Mouse (Mus musculus) liver, adult 2 months (tissue): ENCODE measurements around the gene Gm20388.

Experiments
- CTCF ChIP-seq: fragments of 200-500 bp; IDR thresholded peaks from 2 replicates; pipeline ENCODE4 v1.5.1; 2011; ENCODE audit warnings: low read depth, low read length, control low read depth
- POLR2A ChIP-seq: fragments of 200-500 bp; IDR thresholded peaks from 2 replicates; pipeline ENCODE4 v1.6.1; 2011; ENCODE audit warnings: low read length, control low read depth; ENCODE audit not compliant: insufficient read depth; ENCODE audit errors: extremely low read depth

GRCm38 (mm10) chr8:122572751-122573150 lies 2662.1 kb downstream of the Gm20388 start:
- no peak for TF ChIP-seq CTCF
- no peak for TF ChIP-seq POLR2A
